Mouse (Mus musculus): ENCODE results near the gene Cwf19l1.

The Cwf19l1 gene

DNA sequence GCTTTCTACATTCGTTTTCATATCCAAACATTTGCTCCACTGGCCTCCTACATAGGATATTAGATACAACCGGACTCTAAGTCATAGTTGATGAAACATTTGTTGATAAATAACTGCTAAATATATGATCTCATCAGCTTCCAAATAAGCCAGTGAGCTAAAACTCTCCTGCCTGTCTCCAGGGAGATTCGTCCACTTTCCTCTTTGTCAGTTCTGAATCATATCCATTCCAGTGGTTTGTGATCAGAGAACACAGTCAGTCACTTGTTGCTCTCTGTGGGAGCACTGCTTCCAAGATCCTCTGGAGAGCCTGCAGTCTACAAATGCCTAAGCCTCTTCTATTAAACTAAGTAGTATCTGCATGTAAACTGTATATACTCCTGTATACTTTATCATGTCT lies 75.5 kb downstream of the Cwf19l1 start:
- no peak for DNase-seq (ENCODE audit: low spot score in 2 of 2)

Data from right cerebral cortex, postnatal 10 days (tissue).